Mouse (Mus musculus) frontal cortex, adult 2 months (tissue): ENCODE measurements around the gene Pnmal2. TPM values are rescaled to one million over a fixed set of nuclear protein-coding genes. Genes with fewer than 3 reads are reported as not detected.

ENCODE experiments used
- DNase-seq, 2 experiments: peaks; one replicate each; pipeline ENCODE4 v3.0.0; 2022; ENCODE audit warnings: low spot score in 1 of 2; ENCODE audit errors: extremely low spot score in 1 of 2
- polyA plus RNA-seq: library from polyadenylated mRNA; depleted of rRNA; stranded (reverse); fragments of >200 nt; gene quantifications from 2 replicates; pipeline ENCODE4 v1.2.3, GENCODE M21; 2012; rRNA removed

Pnmal2 gene
- polyA plus RNA-seq, 1 experiment: 134 TPM

GRCm38 (mm10) chr7:16974018-16974417, 29.5 kb downstream of the Pnmal2 start:
- no peak for DNase-seq

DNA sequence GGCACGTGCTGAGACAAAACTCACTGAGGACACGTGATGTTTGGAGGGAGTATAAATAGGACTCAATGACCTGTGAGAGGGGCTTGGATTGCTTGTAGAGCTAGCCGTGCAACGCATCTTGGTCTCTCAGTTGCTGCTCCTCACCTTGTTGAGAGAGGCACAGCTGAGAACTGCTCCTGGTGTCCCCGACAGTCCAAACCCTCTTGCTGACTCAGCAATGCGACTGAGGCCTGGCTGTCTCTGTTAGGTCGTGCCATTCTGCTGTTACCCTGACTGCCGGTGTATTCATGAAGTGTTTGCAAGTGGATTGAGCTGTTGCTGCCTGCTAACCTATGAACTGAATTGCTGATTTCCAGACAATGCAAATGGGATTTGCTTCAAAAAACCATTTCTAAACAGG, 31.8 kb downstream of the Pnmal2 start:
- DNase-seq: no peak

DNA sequence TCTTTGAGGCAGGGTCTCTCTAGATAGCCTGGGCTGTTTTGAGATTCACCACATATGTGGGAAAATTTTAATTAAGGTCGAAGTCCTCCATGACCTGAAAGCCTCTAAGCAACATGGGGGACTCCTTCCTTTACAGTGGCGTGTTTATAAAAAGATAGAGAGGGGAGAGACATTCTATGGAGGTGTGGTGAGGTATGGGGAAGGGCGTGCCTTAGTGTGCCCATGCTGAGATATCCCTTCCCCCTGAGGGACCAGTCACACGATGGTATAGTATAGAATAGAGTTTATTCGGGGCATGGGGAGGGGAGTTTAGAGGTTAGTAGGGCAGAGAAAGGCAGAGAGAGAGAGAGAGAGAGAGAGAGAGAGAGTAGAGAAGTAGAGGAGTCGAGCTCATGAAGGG, 33.7 kb downstream of the Pnmal2 start:
- DNase-seq: no peak

- DNase-seq: no peak
Observed at GRCm38 (mm10) chr7:16978593-16978992, 34.1 kb downstream of the Pnmal2 start.

GRCm38 (mm10) chr7:16980348-16980747, 35.9 kb downstream of the Pnmal2 start:
- DNase-seq: no peak

DNA sequence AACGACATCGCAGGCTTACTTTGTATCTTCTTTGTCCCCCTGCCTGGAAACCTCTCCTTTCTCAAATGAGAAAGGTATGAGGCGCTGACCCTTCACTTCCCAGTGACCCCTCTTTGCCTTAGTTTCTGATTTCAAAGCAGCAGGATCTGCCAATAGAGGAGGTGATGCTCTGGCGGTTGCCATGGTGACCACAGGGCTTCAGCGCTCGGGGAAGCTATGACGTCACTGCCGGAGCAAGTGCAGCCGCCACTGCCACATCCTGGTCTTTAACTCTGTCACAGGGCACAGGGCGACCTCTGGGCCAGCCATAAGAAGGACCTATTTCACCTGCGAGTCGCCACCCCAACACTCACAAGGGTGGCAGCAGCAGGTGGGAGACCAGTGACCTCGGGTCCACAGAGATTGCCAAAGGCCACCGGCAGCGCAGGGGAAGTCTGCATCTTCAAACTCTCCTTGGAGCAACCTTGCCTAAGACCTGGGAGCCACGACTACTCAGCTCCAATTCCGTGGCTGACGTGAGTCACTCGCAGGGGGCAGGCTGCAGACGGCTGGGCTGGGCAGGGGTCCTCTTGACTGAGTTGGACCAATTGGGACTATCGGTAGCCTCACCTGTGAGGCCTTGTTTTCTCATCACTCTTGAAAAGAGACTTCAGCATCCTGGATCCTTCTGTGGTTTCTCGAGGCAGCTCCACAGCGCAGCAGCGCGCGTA, 38.5 kb downstream of the Pnmal2 start, which contains the start of gene Gm42372:
Gene Gm42372 (plus strand): TSS at position 228 of the 710 bp plus-strand sequence.
- DNase-seq: peak; percentile 91 to 93

- DNase-seq: no peak
Observed at GRCm38 (mm10) chr7:16987541-16988149, 43.2 kb downstream of the Pnmal2 start.

GRCm38 (mm10) chr7:16988405-16988804, 43.9 kb downstream of the Pnmal2 start:
- no peak for DNase-seq

- DNase-seq: no peak
Observed at GRCm38 (mm10) chr7:16990006-16990744, 45.7 kb downstream of the Pnmal2 start.

- no peak for DNase-seq
Observed at GRCm38 (mm10) chr7:16991681-16992450, 47.4 kb downstream of the Pnmal2 start.

- DNase-seq: no peak
Observed at GRCm38 (mm10) chr7:16992451-16992807, 47.9 kb downstream of the Pnmal2 start, which contains the start of gene Ccdc8. Ccdc8 (plus strand) TSS chr7:16992708.

DNA sequence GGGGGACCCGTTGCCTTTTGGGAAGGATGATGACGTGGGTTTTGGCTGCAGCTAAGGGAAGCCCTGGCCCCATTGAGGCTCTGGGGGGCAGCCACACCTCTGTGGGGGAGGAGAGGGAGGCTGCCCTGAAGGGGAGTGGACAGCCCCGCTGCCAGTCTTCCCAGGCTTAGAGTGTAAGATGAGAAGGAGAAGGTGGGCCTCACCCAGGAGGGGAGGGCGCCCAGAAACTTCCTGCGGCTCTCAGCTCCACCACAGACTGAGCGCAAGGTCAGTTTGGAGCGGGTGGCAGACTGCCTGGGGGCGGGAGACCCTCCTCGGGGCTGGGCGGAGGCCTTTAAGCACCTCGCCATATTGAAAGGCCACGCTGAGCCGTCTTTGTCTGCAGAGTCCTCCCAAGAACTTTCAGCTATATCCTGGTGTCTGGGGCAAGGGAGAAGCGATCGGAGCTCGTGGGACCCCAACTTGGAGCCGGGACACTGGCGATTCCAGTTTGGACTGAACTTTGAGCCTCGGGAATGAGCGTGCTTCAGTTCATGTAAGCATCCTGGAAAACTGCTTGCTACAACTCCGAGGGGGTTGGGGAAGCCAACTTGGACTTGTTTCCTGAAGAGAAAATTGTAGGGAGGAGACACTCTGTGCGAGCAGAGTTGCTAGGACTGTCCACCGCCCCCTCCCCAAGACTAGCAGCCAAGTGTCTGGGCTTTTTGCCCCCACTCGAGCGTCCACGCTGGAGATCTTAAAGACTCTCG, 49.3 kb downstream of the Pnmal2 start:
- no peak for DNase-seq

DNA sequence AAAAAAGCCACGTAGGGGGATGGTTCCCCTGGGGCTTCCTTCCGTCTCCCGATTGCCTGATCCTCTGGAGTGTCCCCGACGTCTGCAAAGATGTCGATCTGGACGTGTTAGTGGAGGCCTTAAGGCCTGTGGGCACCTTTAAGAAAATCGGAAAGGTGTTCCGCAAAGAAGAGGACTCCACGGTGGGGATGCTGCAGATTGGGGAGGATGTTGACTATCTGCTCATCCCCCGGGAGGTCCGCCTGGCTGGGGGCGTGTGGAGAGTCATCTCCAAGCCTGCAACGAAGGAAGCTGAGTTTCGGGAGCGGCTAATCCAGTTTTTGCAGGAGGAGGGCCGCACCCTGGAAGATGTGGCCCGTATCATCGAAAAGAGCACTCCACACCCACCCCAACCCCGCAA, 49.9 kb downstream of the Pnmal2 start:
- DNase-seq: no peak

DNA sequence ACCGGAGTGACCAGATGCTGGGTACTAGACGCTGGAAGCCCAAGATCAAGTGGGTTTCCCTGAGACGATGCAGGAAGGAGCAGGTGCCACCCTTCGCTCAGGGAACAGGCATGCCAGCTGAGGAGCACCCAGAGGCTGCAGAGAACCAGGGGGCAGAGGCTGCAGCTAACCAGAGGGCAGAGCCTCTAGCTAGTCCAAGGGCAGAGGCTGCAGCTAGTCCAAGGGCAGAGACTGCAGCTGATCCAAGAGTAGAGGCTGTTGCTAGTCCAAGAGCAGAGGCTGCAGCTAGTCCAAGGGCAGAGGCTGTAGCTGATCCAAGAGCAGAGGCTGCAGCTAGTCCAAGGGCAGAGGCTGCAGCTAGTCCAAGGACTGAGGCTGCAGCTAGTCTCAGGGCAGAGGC, 50.9 kb downstream of the Pnmal2 start:
- DNase-seq: no peak

Other genes with a start within 250 kb of the Pnmal2 start
- 0.24 and 0.55 TPM in 2 replicates for gene Ceacam9, start 222.8 kb upstream of the Pnmal2 start, polyA plus RNA-seq
- 537 and 586 TPM in 2 replicates for gene Ap2s1, start 206.3 kb upstream of the Pnmal2 start, polyA plus RNA-seq
- 12.6 and 13.4 TPM in 2 replicates for gene Slc1a5, start 163.3 kb upstream of the Pnmal2 start, polyA plus RNA-seq
- gene Strn4, start 128.8 kb upstream of the Pnmal2 start, polyA plus RNA-seq: 262 TPM in 2 replicates
- gene Fkrp, start 128.0 kb upstream of the Pnmal2 start, polyA plus RNA-seq: 38.2 and 40.3 TPM in 2 replicates
- 6.4 and 6.7 TPM in 2 replicates for gene Prkd2, start 101.8 kb upstream of the Pnmal2 start, polyA plus RNA-seq
- 151 and 154 TPM in 2 replicates for gene Dact3, start 69.4 kb upstream of the Pnmal2 start, polyA plus RNA-seq
- gene Gng8, start 52.9 kb upstream of the Pnmal2 start, polyA plus RNA-seq: 5.9 and 7.6 TPM in 2 replicates
- 0.20 and 0.25 TPM in 2 replicates for gene Ptgir, start 38.2 kb upstream of the Pnmal2 start, polyA plus RNA-seq
- gene Calm3, start 20.6 kb upstream of the Pnmal2 start, polyA plus RNA-seq: 1,679 and 1,948 TPM in 2 replicates
- 63.1 and 73.0 TPM in 2 replicates for gene Pnmal1, start 15.0 kb downstream of the Pnmal2 start, polyA plus RNA-seq
- 58.7 and 72.7 TPM in 2 replicates for gene Gm42372, start 38.4 kb downstream of the Pnmal2 start, polyA plus RNA-seq
- 2.1 and 2.6 TPM in 2 replicates for gene Ccdc8, start 48.0 kb downstream of the Pnmal2 start, polyA plus RNA-seq
- gene Ppp5c, start 83.2 kb downstream of the Pnmal2 start, polyA plus RNA-seq: 236 and 239 TPM in 2 replicates
- 2.6 and 3.4 TPM in 2 replicates for gene Hif3a, start 117.7 kb downstream of the Pnmal2 start, polyA plus RNA-seq
- 2.9 and 3.2 TPM in 2 replicates for gene Psg16, start 129.4 kb downstream of the Pnmal2 start, polyA plus RNA-seq
- gene Ceacam3, start 205.6 kb downstream of the Pnmal2 start, polyA plus RNA-seq: 0.46 and 0.53 TPM in 2 replicates